ENCODE assay signal across 14 mouse cellular contexts in genomic region chr14:60597571-60597970, GRCm38 (mm10). TPM values are rescaled to one million over a fixed set of nuclear protein-coding genes. Genes with fewer than 3 reads are reported as not detected.
DNase-seq lines count a peak whose midpoint lies in the region; ATAC-seq and TF ChIP-seq lines count a peak whose summit lies in the region.
"Had no signal": no experiment of that assay in that cellular context is flagged by ENCODE, and none has a peak within 500 bp of the region (broad histone marks: within the 10 kb centered on the region; RNA-seq: fewer than 3 reads in every experiment).

No protein-coding gene starts in this region.

- no peaks in the 10 kb centered on the region for H3K27me3 ChIP-seq in intestine, postnatal 0 days (replicated peaks; ENCODE audit: control insufficient read depth, insufficient read depth, low read length)
- no peaks in the 10 kb centered on the region for H3K27me3 ChIP-seq in intestine, embryonic 15.5 days (replicated peaks)
- H3K27me3 ChIP-seq: hindbrain, embryonic 12.5 days had no signal

- H3K4me3 ChIP-seq in intestine, postnatal 0 days (ENCODE audit: low read depth, low read length) = no peak overlapping the region
- H3K4me3 ChIP-seq in intestine, embryonic 15.5 days (replicated peaks) = no peak overlapping the region
- H3K4me3 ChIP-seq: hindbrain, embryonic 12.5 days; myocyte had no signal

- H3K36me3 ChIP-seq in intestine, postnatal 0 days (ENCODE audit: control insufficient read depth, insufficient read depth) = no peaks in the 10 kb centered on the region
- no peaks in the 10 kb centered on the region for H3K36me3 ChIP-seq in intestine, embryonic 15.5 days
- H3K36me3 ChIP-seq: hindbrain, embryonic 12.5 days had no signal

- no peaks in the 10 kb centered on the region for H3K9me3 ChIP-seq in intestine, postnatal 0 days (ENCODE audit: control insufficient read depth)
- H3K9me3 ChIP-seq in intestine, embryonic 15.5 days = no peaks in the 10 kb centered on the region
- H3K9me3 ChIP-seq: hindbrain, embryonic 12.5 days had no signal

- no peaks in the 10 kb centered on the region for H3K4me1 ChIP-seq in intestine, postnatal 0 days (replicated peaks; ENCODE audit: control insufficient read depth, insufficient read depth, low read length)
- H3K4me1 ChIP-seq in intestine, embryonic 15.5 days (replicated peaks) = peaks cover 5% of the 10 kb centered on the region

- TF ChIP-seq CTCF in intestine, postnatal 0 days (IDR thresholded peaks at IDR 0.05; ENCODE audit: low read depth) = no peak

- no peak overlapping the region for H3K9ac ChIP-seq in intestine, postnatal 0 days (ENCODE audit: low read depth, low read length)
- H3K9ac ChIP-seq in intestine, embryonic 15.5 days = no peak overlapping the region
- H3K9ac ChIP-seq: hindbrain, embryonic 12.5 days had no signal

- no peak overlapping the region for H3K27ac ChIP-seq in intestine, postnatal 0 days (ENCODE audit: low read depth, low read length)
- no peak overlapping the region for H3K27ac ChIP-seq in intestine, embryonic 15.5 days
- H3K27ac ChIP-seq: hindbrain, embryonic 12.5 days had no signal

- peak; percentile 29 for DNase-seq in embryo, embryonic 10 days (ENCODE audit: low spot score)
- DNase-seq in embryo, embryonic 11 days = no peak
- DNase-seq in kidney, adult 8-10 months = peak; percentile 40 to 63
- DNase-seq in mesoderm, embryonic 11.5 days (ENCODE audit: low read depth, low spot score) = peak; percentile 37
- no peak for DNase-seq in adrenal gland, postnatal 25 days
- DNase-seq: adrenal gland, adult 8-10 months; cerebellum, postnatal 25 days; retina, postnatal 1 day; thymus, postnatal 14 days had no signal

- H3K4me2 ChIP-seq in intestine, postnatal 0 days (replicated peaks; ENCODE audit: low read depth) = 0 out of 2 replicates have a peak overlapping the region, but pooled peaks have one; percentile 3
- H3K4me2 ChIP-seq in intestine, embryonic 15.5 days (replicated peaks) = no peak overlapping the region
- H3K4me2 ChIP-seq: hindbrain, embryonic 12.5 days had no signal

- WGBS in intestine, postnatal 0 days = 6% methylated on average over 4 of the region's 4 CpGs
- WGBS in intestine, embryonic 15.5 days = 9% methylated on average over 4 of the region's 4 CpGs

- no peak for ATAC-seq in intestine, postnatal 0 days
- no peak for ATAC-seq in intestine, embryonic 15.5 days
- no peak for ATAC-seq in monocyte, adult 5-6 weeks (replicated peaks; ENCODE audit: insufficient number of reproducible peaks, low FRiP score, low TSS enrichment, poor library complexity, severe bottlenecking)

RNA-seq across cellular contexts. Expression of gene Spata13, which starts 36.2 kb away (rescaled TPM):
- polyA plus RNA-seq in intestine, postnatal 0 days (2015; fragmentation: Nextera tagmentation; extraction: Ambion mirVana) = 10.2 and 11.1 TPM in 2 replicates
- polyA plus RNA-seq in intestine, embryonic 15.5 days (2015; fragmentation: Nextera tagmentation; extraction: Ambion mirVana) = 21.4 and 22.4 TPM in 2 replicates
- 181 and 215 TPM in 2 replicates for total RNA-seq in adrenal gland, postnatal 25 days (2021)
- 207 to 305 TPM (median 214 TPM) in 3 replicates for total RNA-seq in monocyte, adult 5-6 weeks (2017)

Comparison
In these comparisons a context has a peak if more than half of its experiments do, and no peak if none do; other contexts are left out.
1. DNase-seq: peak in embryo, embryonic 10 days (single experiment), kidney, adult 8-10 months (2 of 2) and mesoderm, embryonic 11.5 days (single experiment); none in embryo, embryonic 11 days (single experiment) and adrenal gland, postnatal 25 days (single experiment).